Mouse (Mus musculus) stomach, embryonic 16.5 days (tissue): Measurements from ENCODE around the gene Upf1. TPM values are rescaled to one million over a fixed set of nuclear protein-coding genes. Genes with fewer than 3 reads are reported as not detected.

Experiments used
- ATAC-seq: fragments of 200-750 bp; cut with Nextera tagmentation; 2 replicates; pipeline ENCODE4 v1.8.0; 2017; ENCODE audit warnings: moderate number of reproducible peaks, moderate TSS enrichment; ENCODE audit not compliant: insufficient read depth, low FRiP score
- H3K27ac ChIP-seq: fragments of 300-500 bp; sonication (generic); 2 replicates; pipeline ENCODE4 v1.5.1; 2014; ENCODE audit warnings: low read length
- H3K27me3 ChIP-seq: fragments of 300-500 bp; sonication (generic); 2 replicates; pipeline ENCODE4 v1.6.1; 2014; ENCODE audit warnings: low read length, control low read depth, mixed read lengths; ENCODE audit not compliant: control insufficient read depth, insufficient read depth
- H3K36me3 ChIP-seq: fragments of 300-500 bp; sonication (generic); 2 replicates; pipeline ENCODE4 v1.6.1; 2014; ENCODE audit warnings: low read length; ENCODE audit not compliant: control insufficient read depth, insufficient read depth
- H3K4me1 ChIP-seq: fragments of 300-500 bp; sonication (generic); 2 replicates; pipeline ENCODE4 v1.6.1; 2014; ENCODE audit warnings: low read length, control low read depth, mixed read lengths; ENCODE audit not compliant: control insufficient read depth, insufficient read depth
- H3K4me2 ChIP-seq: fragments of 300-500 bp; sonication (generic); 2 replicates; pipeline ENCODE4 v1.6.1; 2014; ENCODE audit warnings: low read depth, low read length, mixed read lengths
- H3K4me3 ChIP-seq: fragments of 300-500 bp; sonication (generic); replicated peaks from 2 replicates; pipeline ENCODE4 v1.5.1; 2014; ENCODE audit warnings: mild to moderate bottlenecking, low read length
- H3K9ac ChIP-seq: fragments of 300-500 bp; sonication (generic); 2 replicates; pipeline ENCODE4 v1.6.1; 2014; ENCODE audit warnings: low read length
- H3K9me3 ChIP-seq: fragments of 300-500 bp; sonication (generic); replicated peaks from 2 replicates; pipeline ENCODE4 v1.6.1; 2016; ENCODE audit warnings: low read length, control low read depth; ENCODE audit not compliant: control insufficient read depth
- WGBS: fragments of 180-500 bp; shearing (Covaris S2); extraction: QIAGEN DNeasy Blood & Tissue Kit; methylation state at CpG from one replicate; pipeline ENCODE4 v1.1.7; 2014; 5-methylcytosine and 5-hydroxymethylcytosine counted together
- polyA plus RNA-seq: library from polyadenylated mRNA; unstranded; fragments of >200 nt; fragmentation: Nextera tagmentation; extraction: Ambion mirVana; gene quantifications from 2 replicates; pipeline ENCODE4 v1.2.1, GENCODE M21; 2015

The Upf1 gene
- polyA plus RNA-seq, result 7.4 and 8.2 TPM in 2 replicates

- H3K4me2 ChIP-seq, result peak within 1 kb of the TSS; percentile 98
- no peaks in the 10 kb centered on the region for H3K36me3 ChIP-seq
- ATAC-seq, result peak; percentile 94
- H3K27me3 ChIP-seq, result no peaks in the 10 kb centered on the region
- WGBS, result under 1% methylated on average over 69 of the region's 69 CpGs
- peak within 1 kb of the TSS; percentile 86 for H3K27ac ChIP-seq
- peaks cover 37% of the 10 kb centered on the region for H3K4me1 ChIP-seq
- peak within 1 kb of the TSS; percentile 78 for H3K4me3 ChIP-seq
- H3K9me3 ChIP-seq, result no peaks in the 10 kb centered on the region
- peak within 1 kb of the TSS; percentile 97 for H3K9ac ChIP-seq
Measured at GRCm38 (mm10) chr8:70353194-70353817, at the start of gene Upf1. TSS of gene Upf1 (minus strand) at chr8:70353278.

- no peak overlapping the region for H3K9ac ChIP-seq
- H3K27me3 ChIP-seq, result no peaks in the 10 kb centered on the region
- 84% methylated on average over 16 of the region's 16 CpGs for WGBS
Measured at GRCm38 (mm10) chr8:70397611-70398563, 44.8 kb upstream of the Upf1 start.

GRCm38 (mm10) chr8:70396184-70396583, 43.1 kb upstream of the Upf1 start:
- H3K4me1 ChIP-seq, result no peaks in the 10 kb centered on the region
- no peaks in the 10 kb centered on the region for H3K9me3 ChIP-seq
- H3K4me2 ChIP-seq, result no peak overlapping the region
- H3K27ac ChIP-seq, result no peak overlapping the region
- 77% methylated on average over 5 of the region's 5 CpGs for WGBS
- H3K27me3 ChIP-seq, result no peaks in the 10 kb centered on the region
- H3K36me3 ChIP-seq, result peaks cover 7% of the 10 kb centered on the region; the same call in 1 of the 2 replicates
- ATAC-seq, result no peak
- H3K4me3 ChIP-seq, result no peak overlapping the region
- H3K9ac ChIP-seq, result no peak overlapping the region

More at GRCm38 (mm10) chr8:70397611-70398563, 44.8 kb upstream of the Upf1 start:
- no peaks in the 10 kb centered on the region for H3K9me3 ChIP-seq
- no peak overlapping the region for H3K27ac ChIP-seq
- ATAC-seq, result no peak
- no peak overlapping the region for H3K4me2 ChIP-seq
- H3K4me1 ChIP-seq, result no peaks in the 10 kb centered on the region
- H3K4me3 ChIP-seq, result no peak overlapping the region
- peaks cover 7% of the 10 kb centered on the region; the same call in 1 of the 2 replicates for H3K36me3 ChIP-seq

- no peaks in the 10 kb centered on the region for H3K4me1 ChIP-seq
- H3K27me3 ChIP-seq, result no peaks in the 10 kb centered on the region
- no peak overlapping the region for H3K4me3 ChIP-seq
- peaks cover 7% of the 10 kb centered on the region; the same call in 1 of the 2 replicates for H3K36me3 ChIP-seq
- H3K4me2 ChIP-seq, result no peak overlapping the region
- no peaks in the 10 kb centered on the region for H3K9me3 ChIP-seq
- no peak overlapping the region for H3K27ac ChIP-seq
- ATAC-seq, result no peak
- H3K9ac ChIP-seq, result no peak overlapping the region
- WGBS, result 78% methylated on average over 5 of the region's 5 CpGs
Measured at GRCm38 (mm10) chr8:70395649-70396048, 42.6 kb upstream of the Upf1 start.

GRCm38 (mm10) chr8:70394269-70394998, 41.4 kb upstream of the Upf1 start:
- no peaks in the 10 kb centered on the region for H3K36me3 ChIP-seq
- no peak overlapping the region for H3K4me2 ChIP-seq
- no peak overlapping the region for H3K9ac ChIP-seq
- ATAC-seq, result no peak
- H3K9me3 ChIP-seq, result no peaks in the 10 kb centered on the region
- no peaks in the 10 kb centered on the region for H3K4me1 ChIP-seq
- no peak overlapping the region for H3K27ac ChIP-seq
- WGBS, result 83% methylated on average over 8 of the region's 8 CpGs
- no peak overlapping the region for H3K4me3 ChIP-seq
- no peaks in the 10 kb centered on the region for H3K27me3 ChIP-seq

- no peaks in the 10 kb centered on the region for H3K27me3 ChIP-seq
- no peak overlapping the region for H3K4me2 ChIP-seq
- H3K27ac ChIP-seq, result no peak overlapping the region
- H3K4me1 ChIP-seq, result no peaks in the 10 kb centered on the region
- H3K36me3 ChIP-seq, result no peaks in the 10 kb centered on the region
- H3K4me3 ChIP-seq, result no peak overlapping the region
- H3K9me3 ChIP-seq, result no peaks in the 10 kb centered on the region
- ATAC-seq, result no peak
- WGBS, result 86% methylated on average over 5 of the region's 5 CpGs
- H3K9ac ChIP-seq, result no peak overlapping the region
Measured at GRCm38 (mm10) chr8:70393087-70393486, 40.0 kb upstream of the Upf1 start.

- Histone ChIP-seq H3K4me3 (no peak overlapping the region), H3K9ac (no peak overlapping the region), H3K27me3 (no peaks in the 10 kb centered on the region), H3K27ac (no peak overlapping the region), H3K36me3 (0 out of 2 replicates have a peak, but pooled peaks cover 3% of the 10 kb centered on the region), H3K9me3 (no peaks in the 10 kb centered on the region), H3K4me2 (no peak overlapping the region), H3K4me1 (no peaks in the 10 kb centered on the region)
- WGBS, result 90% methylated on average over 2 of the region's 2 CpGs
- no peak for ATAC-seq
Measured at GRCm38 (mm10) chr8:70389678-70390077, 36.6 kb upstream of the Upf1 start.

GRCm38 (mm10) chr8:70383287-70383686, 30.2 kb upstream of the Upf1 start:
- Histone ChIP-seq H3K4me2 (no peak overlapping the region), H3K4me1 (no peaks in the 10 kb centered on the region), H3K36me3 (0 out of 2 replicates have a peak, but pooled peaks cover 3% of the 10 kb centered on the region), H3K27me3 (peaks cover 7% of the 10 kb centered on the region; the same call in 1 of the 2 replicates), H3K4me3 (no peak overlapping the region), H3K9ac (no peak overlapping the region), H3K27ac (no peak overlapping the region), H3K9me3 (no peaks in the 10 kb centered on the region)
- 50% methylated on average over 3 of the region's 3 CpGs for WGBS
- ATAC-seq, result peak; percentile 46; the same call in 1 of the 2 replicates
